Mouse (Mus musculus) hindbrain, embryonic 10.5 days (tissue): ENCODE measurements around the gene Prdm5. TPM values are rescaled to one million over a fixed set of nuclear protein-coding genes. Genes with fewer than 3 reads are reported as not detected.

ENCODE experiments used
- DNase-seq: peaks from one replicate; pipeline ENCODE4 v3.0.0-alpha.2; 2017; ENCODE audit warnings: low spot score
- H3K27ac ChIP-seq: fragments of 300-500 bp; sonication (generic); 2 replicates; pipeline ENCODE4 v1.5.1; 2016; ENCODE audit warnings: mild to moderate bottlenecking, moderate library complexity
- H3K27me3 ChIP-seq: fragments of 300-500 bp; sonication (generic); 2 replicates; pipeline ENCODE4 v1.6.1; 2016; ENCODE audit warnings: mild to moderate bottlenecking; ENCODE audit not compliant: poor library complexity, insufficient read depth, severe bottlenecking
- H3K36me3 ChIP-seq: fragments of 300-500 bp; sonication (generic); 2 replicates; pipeline ENCODE4 v1.6.1; 2016; ENCODE audit warnings: mild to moderate bottlenecking, moderate library complexity
- H3K4me1 ChIP-seq: fragments of 300-500 bp; sonication (generic); replicated peaks from 2 replicates; pipeline ENCODE4 v1.6.1; 2016; ENCODE audit warnings: mild to moderate bottlenecking
- H3K4me3 ChIP-seq: fragments of 300-500 bp; sonication (generic); 2 replicates; pipeline ENCODE4 v1.5.1; 2016; ENCODE audit warnings: mild to moderate bottlenecking, moderate library complexity
- H3K9me3 ChIP-seq: fragments of 300-500 bp; sonication (generic); 2 replicates; pipeline ENCODE4 v1.6.1; 2016; ENCODE audit warnings: mild to moderate bottlenecking, moderate library complexity
- WGBS: fragments of 180-500 bp; shearing (Covaris S2); methylation state at CpG from one replicate; pipeline ENCODE4 v1.1.7; 2016; 5-methylcytosine and 5-hydroxymethylcytosine counted together
- polyA plus RNA-seq: library from polyadenylated mRNA; unstranded; fragments of >200 nt; fragmentation: Nextera tagmentation; extraction: Ambion mirVana; gene quantifications from 2 replicates; pipeline ENCODE4 v1.2.1, GENCODE M21; 2016

The Prdm5 gene
- polyA plus RNA-seq, 1 experiment from 2014 or later = 17.3 TPM

- no peak for DNase-seq
- peaks cover 9% of the 10 kb centered on the region; the same call in 1 of the 2 replicates for H3K4me1 ChIP-seq
- 94% methylated on average over 9 of the region's 9 CpGs for WGBS
Measured at GRCm38 (mm10) chr6:65970410-65970809, 191.6 kb downstream of the Prdm5 start.

More at GRCm38 (mm10) chr6:65970410-65970809, 191.6 kb downstream of the Prdm5 start:
- Histone ChIP-seq H3K27ac (no peak overlapping the region), H3K4me3 (no peak overlapping the region), H3K9me3 (no peaks in the 10 kb centered on the region), H3K36me3 (no peaks in the 10 kb centered on the region), H3K27me3 (no peaks in the 10 kb centered on the region)

Other genes starting within 250 kb of the Prdm5 start
- 20.0 and 24.7 TPM in 2 replicates for gene Ndnf, start 107.4 kb upstream of the Prdm5 start, polyA plus RNA-seq
- gene 4930544G11Rik, start 173.6 kb downstream of the Prdm5 start, polyA plus RNA-seq = not detected in 2 replicates